Mouse (Mus musculus): ENCODE data around the gene 9330159F19Rik.
A peak's percentile ranks its signal among the peaks of the same experiment; 100 is the strongest.

The 9330159F19Rik gene

GRCm38 (mm10) chr10:29211453-29211852, at the start of gene 9330159F19Rik:
9330159F19Rik (plus strand) TSS chr10:29211606.
- DNase-seq (ENCODE audit: low read depth), result no peak

DNA sequence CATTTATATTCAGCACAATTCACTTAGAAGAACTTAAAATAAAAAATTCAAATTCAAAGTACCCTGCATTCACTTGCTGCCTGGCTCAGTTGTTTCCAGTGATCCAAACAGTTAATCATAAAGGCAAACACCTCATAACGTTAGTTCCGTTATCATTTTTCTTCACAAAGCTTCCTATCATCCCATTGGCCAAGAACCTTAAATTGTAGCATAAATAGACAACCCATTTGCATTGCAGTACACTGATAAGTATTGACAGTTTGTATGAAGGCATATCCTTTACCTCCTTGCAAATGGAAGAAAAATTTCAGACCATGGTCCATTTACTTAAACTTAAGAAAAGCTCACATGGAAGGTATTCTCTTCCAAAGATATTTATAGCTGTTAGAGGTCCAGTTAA, 49.7 kb upstream of the 9330159F19Rik start:
- DNase-seq (ENCODE audit: low read depth), result no peak

GRCm38 (mm10) chr10:29173778-29174177, 37.6 kb upstream of the 9330159F19Rik start:
- no peak for DNase-seq (ENCODE audit: low read depth)

DNA sequence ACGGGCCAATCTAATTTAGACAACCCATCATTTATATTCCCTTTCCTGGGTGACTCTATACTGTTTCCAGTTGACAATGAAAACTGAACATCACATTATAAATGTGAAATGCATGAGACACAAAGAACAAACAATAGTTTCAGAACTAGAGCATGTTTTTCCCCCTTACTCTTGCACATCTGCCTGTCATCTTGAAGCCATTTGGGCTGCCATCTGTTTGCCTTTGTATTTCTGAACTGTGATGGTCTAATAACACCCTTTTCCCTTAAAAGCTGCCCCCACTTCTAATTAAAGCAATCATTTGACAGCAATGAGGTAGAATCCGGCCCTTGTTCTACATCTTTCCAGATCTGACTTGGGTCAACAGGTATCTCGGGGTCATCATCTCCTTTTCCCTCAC, 35.8 kb upstream of the 9330159F19Rik start:
- no peak for DNase-seq (ENCODE audit: low read depth)

DNA sequence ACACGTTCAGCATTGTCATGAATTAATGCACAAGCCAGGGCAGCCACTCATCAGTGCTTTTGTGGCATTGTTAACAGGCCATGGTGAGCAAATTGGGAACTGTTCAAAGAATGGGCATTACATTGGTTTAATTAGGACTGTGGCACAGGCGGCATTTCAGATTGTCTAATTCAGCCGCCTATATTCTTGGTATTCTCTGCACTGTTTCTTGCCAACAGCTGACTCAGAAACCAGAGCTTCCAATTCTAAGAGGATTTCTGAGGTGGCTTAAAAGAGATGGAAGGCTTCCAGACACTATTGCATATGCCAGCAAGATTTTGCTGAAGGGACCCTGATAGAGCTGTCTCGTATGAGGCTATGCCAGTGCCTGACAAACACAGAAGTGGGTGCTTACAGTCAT, 34.5 kb upstream of the 9330159F19Rik start:
- no peak for DNase-seq (ENCODE audit: low read depth)

- no peak for DNase-seq (ENCODE audit: low read depth)
Measured at GRCm38 (mm10) chr10:29178003-29178402, 33.4 kb upstream of the 9330159F19Rik start.

DNA sequence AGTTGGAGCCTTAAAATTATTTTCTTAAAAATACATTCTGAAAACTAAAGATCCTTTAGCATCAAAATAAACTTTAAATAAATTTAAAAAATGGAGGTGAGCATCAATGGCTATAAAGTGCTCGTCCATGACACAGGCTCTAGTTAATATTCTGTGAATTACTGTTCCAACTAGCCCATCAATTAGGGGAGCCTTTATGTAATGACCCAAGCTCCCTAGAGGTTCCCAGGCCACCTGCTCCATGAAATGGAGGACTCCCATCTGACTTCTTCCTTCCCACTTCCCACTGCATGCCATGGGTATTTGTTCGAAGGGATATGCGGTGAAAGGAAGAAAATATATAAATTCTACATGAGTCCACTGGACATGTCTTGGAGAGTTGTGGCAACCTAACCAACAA, 31.2 kb upstream of the 9330159F19Rik start:
- no peak for DNase-seq (ENCODE audit: low read depth)

DNA sequence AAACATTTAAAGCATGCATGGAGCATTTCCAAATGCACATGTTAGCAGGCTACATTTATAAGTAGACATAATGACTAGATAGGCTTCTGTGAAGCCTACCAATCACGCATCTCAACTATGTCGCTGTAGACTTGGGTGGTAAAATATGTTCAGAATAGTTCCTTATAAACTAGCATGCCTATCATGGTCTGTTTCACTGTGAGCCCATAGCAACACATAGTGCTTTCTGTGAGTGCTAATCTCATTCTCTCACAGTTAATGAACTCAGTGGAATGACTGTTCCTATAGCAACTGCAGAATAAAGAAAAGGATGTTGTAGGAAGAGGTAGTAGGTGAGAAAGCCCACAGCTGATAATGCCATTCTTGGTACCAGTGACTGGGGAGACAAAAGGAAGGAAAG, 30.4 kb upstream of the 9330159F19Rik start:
- DNase-seq (ENCODE audit: low read depth), result no peak

- no peak for DNase-seq (ENCODE audit: low read depth)
Measured at GRCm38 (mm10) chr10:29193769-29194168, 17.6 kb upstream of the 9330159F19Rik start.

DNA sequence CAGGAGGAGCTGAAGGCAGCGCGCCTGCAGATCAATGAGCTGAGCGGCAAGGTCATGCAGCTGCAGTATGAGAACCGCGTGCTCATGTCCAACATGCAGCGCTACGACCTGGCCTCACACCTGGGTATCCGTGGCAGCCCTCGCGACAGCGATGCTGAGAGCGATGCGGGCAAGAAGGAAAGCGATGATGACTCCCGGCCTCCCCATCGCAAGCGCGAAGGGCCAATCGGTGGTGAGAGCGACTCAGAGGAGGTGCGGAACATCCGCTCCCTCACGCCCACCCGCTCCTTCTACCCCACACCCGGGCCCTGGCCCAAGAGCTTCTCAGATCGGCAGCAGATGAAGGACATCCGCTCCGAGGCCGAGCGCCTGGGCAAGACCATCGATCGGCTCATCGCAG, 14.6 kb upstream of the 9330159F19Rik start:
- no peak for DNase-seq (ENCODE audit: low read depth)

- DNase-seq (ENCODE audit: low read depth), result no peak
Measured at GRCm38 (mm10) chr10:29198642-29199041, 12.8 kb upstream of the 9330159F19Rik start, which contains the start of gene Gm49353. Gm49353 (plus strand) TSS chr10:29198954.

DNA sequence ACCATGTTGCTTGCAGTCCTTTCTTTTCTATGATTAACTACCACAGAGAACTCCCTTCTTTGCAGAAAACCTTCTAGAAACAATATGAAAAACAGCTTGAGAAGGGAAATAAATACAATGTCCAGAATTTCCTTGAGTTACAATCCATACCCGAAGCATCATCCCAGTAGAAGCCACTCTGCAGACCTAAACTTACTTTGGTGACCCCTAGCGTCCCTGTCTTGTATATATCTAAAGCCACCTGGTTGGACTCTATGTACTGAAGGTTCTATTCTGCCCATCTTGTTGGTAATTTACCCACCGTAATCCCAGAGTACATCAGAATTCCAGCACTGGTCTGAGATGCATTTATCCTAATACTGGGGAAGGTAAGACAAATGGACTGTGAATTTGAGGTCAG, 11.6 kb upstream of the 9330159F19Rik start:
- DNase-seq (ENCODE audit: low read depth), result no peak

- DNase-seq (ENCODE audit: low read depth), result no peak
Measured at GRCm38 (mm10) chr10:29200609-29201008, 10.8 kb upstream of the 9330159F19Rik start.

- peak; percentile 5 for DNase-seq (ENCODE audit: low read depth)
Measured at GRCm38 (mm10) chr10:29206730-29207129, 4.7 kb upstream of the 9330159F19Rik start.

DNA sequence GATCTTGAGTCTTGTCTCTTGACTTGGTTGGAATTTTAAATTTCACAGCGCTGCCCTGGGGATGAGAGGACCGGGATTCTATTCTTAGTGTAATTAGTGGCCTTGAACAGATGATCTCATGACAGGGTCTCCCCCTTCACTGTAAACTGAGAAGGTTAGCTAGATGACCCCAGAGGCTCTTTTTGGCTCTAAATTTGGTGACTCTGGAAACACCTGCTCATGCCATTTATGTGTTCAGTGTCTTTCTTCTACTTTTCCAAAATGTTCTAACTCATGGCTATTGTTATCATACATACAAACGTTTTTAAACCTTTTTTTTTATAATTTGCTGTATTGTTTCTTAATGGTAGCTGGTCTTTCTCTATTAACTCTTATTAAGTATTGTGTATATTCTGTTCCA, 2.7 kb upstream of the 9330159F19Rik start:
- no peak for DNase-seq (ENCODE audit: low read depth)

DNA sequence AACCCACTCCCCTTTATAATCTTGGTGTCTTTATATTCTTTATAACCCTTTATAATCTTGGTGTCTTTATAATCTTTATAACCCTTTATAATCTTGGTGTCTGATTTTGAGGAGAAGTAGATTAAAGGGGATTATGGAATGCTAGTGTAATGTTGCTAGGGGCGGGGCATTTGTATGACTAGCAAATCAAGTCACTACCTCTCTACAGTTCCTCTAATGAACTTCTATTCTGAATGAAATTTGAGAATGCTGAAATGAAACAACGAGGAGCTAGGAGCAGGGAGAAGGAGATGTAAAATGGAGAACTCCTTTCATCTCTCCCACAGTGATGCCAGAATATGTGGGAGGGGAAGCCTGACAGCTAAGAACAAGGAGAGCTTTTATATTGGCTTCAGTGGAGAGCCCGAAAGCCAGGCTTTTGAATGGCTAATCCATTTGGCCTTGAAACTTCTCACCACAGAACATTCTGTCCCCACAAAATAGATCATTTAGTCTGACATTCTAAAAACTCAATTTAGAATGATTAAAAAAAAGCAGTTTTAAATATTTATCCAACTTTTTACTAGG, 2.2 kb downstream of the 9330159F19Rik start:
- no peak for DNase-seq (ENCODE audit: low read depth)

DNA sequence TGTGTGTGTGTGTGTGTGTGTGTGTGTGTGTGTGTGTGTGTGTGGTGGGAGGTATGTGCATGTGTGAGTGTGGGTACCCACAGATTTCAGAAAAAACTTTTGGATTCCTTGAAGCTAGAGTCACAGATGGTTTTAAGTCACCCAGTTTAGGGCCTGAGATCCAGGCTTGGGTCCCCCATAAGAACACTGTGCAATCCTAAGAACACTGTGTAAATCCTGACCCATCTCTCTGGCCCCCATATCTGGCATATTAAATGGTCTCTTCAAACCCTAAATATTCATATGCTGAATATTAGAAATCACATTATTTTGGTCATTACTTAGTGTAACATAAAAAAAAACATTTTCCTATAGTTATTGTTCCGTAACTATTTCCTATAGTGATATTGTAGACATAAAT, 5.6 kb downstream of the 9330159F19Rik start:
- DNase-seq (ENCODE audit: low read depth), result no peak

- DNase-seq (ENCODE audit: low read depth), result no peak
Measured at GRCm38 (mm10) chr10:29217451-29217850, 6.0 kb downstream of the 9330159F19Rik start.

DNA sequence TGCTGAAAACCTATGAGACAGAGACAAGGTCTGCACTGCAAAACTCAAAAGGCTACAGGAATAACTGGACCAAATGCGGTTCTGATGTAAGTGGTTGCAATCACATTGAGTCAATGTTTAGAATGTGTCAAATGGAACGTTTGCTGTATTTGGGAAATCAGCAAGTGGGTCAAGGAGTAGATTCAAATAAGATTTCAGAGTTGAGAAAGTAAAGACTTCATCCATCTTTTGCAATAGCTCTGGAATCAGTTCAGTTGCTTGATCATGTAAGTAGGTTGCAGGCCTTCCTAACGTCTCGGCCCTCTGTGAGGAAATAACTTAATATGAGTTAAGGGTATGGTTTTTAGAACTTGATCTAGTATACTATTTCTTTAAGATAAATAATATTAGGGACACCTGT, 13.9 kb downstream of the 9330159F19Rik start:
- no peak for DNase-seq (ENCODE audit: low read depth)

DNA sequence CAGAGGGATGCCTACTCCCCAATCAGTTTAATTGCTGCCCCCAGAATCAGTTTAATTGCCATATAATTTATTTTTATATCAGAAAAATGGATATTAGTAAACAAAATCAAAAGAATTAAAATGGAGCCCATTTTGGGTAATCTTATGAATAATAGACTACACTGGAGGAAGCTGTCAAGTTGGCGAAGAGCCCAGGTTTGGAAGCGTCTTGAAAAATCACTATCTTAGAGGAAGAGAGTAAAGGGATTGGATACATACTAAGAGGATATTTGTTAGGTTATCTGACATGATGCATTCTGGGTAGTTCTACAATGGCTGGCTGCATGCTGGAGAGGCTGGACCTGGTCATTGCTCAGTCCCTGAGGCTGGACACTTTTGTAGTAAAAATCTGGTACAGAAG, 19.8 kb downstream of the 9330159F19Rik start:
- no peak for DNase-seq (ENCODE audit: low read depth)
